Mouse (Mus musculus) kidney, postnatal 0 days (tissue): Measurements from ENCODE around the gene Slc9a9. TPM values are rescaled to one million over a fixed set of nuclear protein-coding genes. Genes with fewer than 3 reads are reported as not detected.
A peak's percentile ranks its signal among the peaks of the same experiment; 100 is the strongest.

ENCODE experiments used
- ATAC-seq: fragments of 200-750 bp; cut with Nextera tagmentation; replicated peaks from 2 replicates; pipeline ENCODE4 v1.8.0; 2017; ENCODE audit warnings: low read depth, moderate number of reproducible peaks, moderate TSS enrichment, moderate library complexity; ENCODE audit not compliant: low FRiP score
- DNase-seq: peaks from one replicate; pipeline ENCODE4 v3.0.0-alpha.2; 2016; ENCODE audit warnings: low spot score
- H3K27ac ChIP-seq: fragments of 300-500 bp; sonication (generic); 2 replicates; pipeline ENCODE4 v1.5.1; 2014; ENCODE audit warnings: mild to moderate bottlenecking
- H3K27me3 ChIP-seq: fragments of 300-500 bp; sonication (generic); 2 replicates; pipeline ENCODE4 v1.6.1; 2014; ENCODE audit warnings: low read length, mixed read lengths; ENCODE audit not compliant: insufficient read depth
- H3K36me3 ChIP-seq: fragments of 300-500 bp; sonication (generic); 2 replicates; pipeline ENCODE4 v1.6.1; 2014; ENCODE audit warnings: low read length, mixed read lengths; ENCODE audit not compliant: insufficient read depth
- H3K4me1 ChIP-seq: fragments of 300-500 bp; sonication (generic); replicated peaks from 2 replicates; pipeline ENCODE4 v1.6.1; 2014; ENCODE audit warnings: antibody characterized with exemption, low read length, mixed read lengths; ENCODE audit not compliant: insufficient read depth
- H3K4me2 ChIP-seq: fragments of 300-500 bp; sonication (generic); 2 replicates; pipeline ENCODE4 v1.6.1; 2014; ENCODE audit warnings: mild to moderate bottlenecking, low read length, moderate library complexity, mixed read lengths
- H3K4me3 ChIP-seq: fragments of 300-500 bp; sonication (generic); replicated peaks from 2 replicates; pipeline ENCODE4 v1.5.1; 2014; ENCODE audit warnings: low read depth, low read length
- H3K9ac ChIP-seq: fragments of 300-500 bp; sonication (generic); 2 replicates; pipeline ENCODE4 v1.6.1; 2014; ENCODE audit warnings: low read depth, low read length
- H3K9me3 ChIP-seq: fragments of 300-500 bp; sonication (generic); replicated peaks from 2 replicates; pipeline ENCODE4 v1.6.1; 2016; ENCODE audit warnings: low read length, inconsistent platforms, mixed read lengths
- CTCF ChIP-seq: IDR thresholded peaks from 2 replicates; pipeline ENCODE4 v1.5.1; 2016; ENCODE audit warnings: antibody characterized with exemption, low read depth, mild to moderate bottlenecking, moderate library complexity
- WGBS: fragments of 180-500 bp; shearing (Covaris S2); extraction: QIAGEN DNeasy Blood & Tissue Kit; methylation state at CpG from one replicate; pipeline ENCODE4 v1.1.7; 2014; 5-methylcytosine and 5-hydroxymethylcytosine counted together
- polyA plus RNA-seq: library from polyadenylated mRNA; unstranded; fragments of >200 nt; fragmentation: Nextera tagmentation; extraction: Ambion mirVana; gene quantifications from 2 replicates; pipeline ENCODE4 v1.2.1, GENCODE M21; 2015

The Slc9a9 gene
- polyA plus RNA-seq, 1 experiment from 2014 or later, result 2.6 TPM

GRCm38 (mm10) chr9:94659401-94660152 is 10.1 kb upstream of the Slc9a9 start:
- TF ChIP-seq CTCF, result no peak
- H3K4me2 ChIP-seq, result no peak overlapping the region
- H3K36me3 ChIP-seq, result no peaks in the 10 kb centered on the region
- H3K9me3 ChIP-seq, result no peaks in the 10 kb centered on the region
- no peak overlapping the region for H3K4me3 ChIP-seq
- WGBS, result 57% methylated on average over 3 of the region's 3 CpGs
- no peaks in the 10 kb centered on the region for H3K4me1 ChIP-seq
- no peak overlapping the region for H3K27ac ChIP-seq
- DNase-seq, result no peak
- 0 out of 2 replicates have a peak, but pooled peaks have one; percentile 36 for ATAC-seq
- H3K27me3 ChIP-seq, result no peaks in the 10 kb centered on the region
- no peak overlapping the region for H3K9ac ChIP-seq

- no peak overlapping the region for H3K27ac ChIP-seq
- no peak overlapping the region for H3K9ac ChIP-seq
- H3K27me3 ChIP-seq, result no peaks in the 10 kb centered on the region
- DNase-seq (no peak), ATAC-seq (no peak)
- no peak overlapping the region for H3K4me3 ChIP-seq
- TF ChIP-seq CTCF, result no peak
- no peak overlapping the region for H3K4me2 ChIP-seq
- 12% methylated on average over 2 of the region's 2 CpGs for WGBS
- no peaks in the 10 kb centered on the region for H3K36me3 ChIP-seq
- no peaks in the 10 kb centered on the region for H3K4me1 ChIP-seq
- no peaks in the 10 kb centered on the region for H3K9me3 ChIP-seq
Measured at GRCm38 (mm10) chr9:94661768-94662167, 7.9 kb upstream of the Slc9a9 start.

- no peak for ATAC-seq
- Histone ChIP-seq H3K4me3 (no peak overlapping the region), H3K9me3 (no peaks in the 10 kb centered on the region), H3K9ac (no peak overlapping the region), H3K36me3 (no peaks in the 10 kb centered on the region), H3K4me2 (no peak overlapping the region), H3K27ac (no peak overlapping the region), H3K27me3 (no peaks in the 10 kb centered on the region), H3K4me1 (no peaks in the 10 kb centered on the region)
- 69% methylated on average over 4 of the region's 4 CpGs for WGBS
- TF ChIP-seq CTCF, result no peak
- DNase-seq, result no peak
Measured at GRCm38 (mm10) chr9:94665248-94665647, 4.5 kb upstream of the Slc9a9 start.

GRCm38 (mm10) chr9:94668589-94668988 is 1.1 kb upstream of the Slc9a9 start:
- 57% methylated on average over 7 of the region's 7 CpGs for WGBS
- H3K27ac ChIP-seq, result no peak overlapping the region
- no peak overlapping the region for H3K4me2 ChIP-seq
- ATAC-seq (no peak), DNase-seq (no peak)
- no peak for TF ChIP-seq CTCF
- H3K4me3 ChIP-seq, result no peak overlapping the region
- H3K4me1 ChIP-seq, result no peaks in the 10 kb centered on the region
- H3K9me3 ChIP-seq, result no peaks in the 10 kb centered on the region
- H3K27me3 ChIP-seq, result no peaks in the 10 kb centered on the region
- no peak overlapping the region for H3K9ac ChIP-seq
- H3K36me3 ChIP-seq, result no peaks in the 10 kb centered on the region

- DNase-seq (no peak), ATAC-seq (no peak)
- H3K9me3 ChIP-seq, result no peaks in the 10 kb centered on the region
- peak overlapping the region; percentile 78 for H3K4me2 ChIP-seq
- H3K27ac ChIP-seq, result no peak overlapping the region
- H3K36me3 ChIP-seq, result no peaks in the 10 kb centered on the region
- no peak overlapping the region for H3K9ac ChIP-seq
- no peaks in the 10 kb centered on the region for H3K27me3 ChIP-seq
- H3K4me3 ChIP-seq, result peak overlapping the region; percentile 39; the same call in 1 of the 2 replicates
- H3K4me1 ChIP-seq, result no peaks in the 10 kb centered on the region
- no peak for TF ChIP-seq CTCF
Measured at GRCm38 (mm10) chr9:94670704-94671103, 995 bp downstream of the Slc9a9 start.

GRCm38 (mm10) chr9:94674704-94675103 is 5.0 kb downstream of the Slc9a9 start:
- Histone ChIP-seq H3K36me3 (no peaks in the 10 kb centered on the region), H3K4me1 (no peaks in the 10 kb centered on the region), H3K4me2 (no peak overlapping the region), H3K4me3 (no peak overlapping the region), H3K9ac (no peak overlapping the region), H3K9me3 (no peaks in the 10 kb centered on the region), H3K27ac (no peak overlapping the region), H3K27me3 (no peaks in the 10 kb centered on the region)
- DNase-seq (no peak), ATAC-seq (no peak)
- no peak for TF ChIP-seq CTCF
- WGBS, result 93% methylated on average over 1 of the region's 1 CpGs
